Mouse (Mus musculus): Measurements from ENCODE around the gene Fam172a. TPM values are rescaled to one million over a fixed set of nuclear protein-coding genes. Genes with fewer than 3 reads are reported as not detected.

Fam172a gene
- polyA plus RNA-seq, 1 experiment from 2014 or later, result 22.8 TPM

- no peak overlapping the region for H3K27ac ChIP-seq (ENCODE audit: low read depth, low read length)
- no peaks in the 10 kb centered on the region for H3K9me3 ChIP-seq (ENCODE audit: control insufficient read depth, low read length)
- no peak for DNase-seq (ENCODE audit: low spot score)
- H3K27me3 ChIP-seq (replicated peaks; ENCODE audit: control insufficient read depth, insufficient read depth, low read length), result no peaks in the 10 kb centered on the region
- no peak overlapping the region for H3K4me3 ChIP-seq (ENCODE audit: low read depth, low read length)
- 70% methylated on average over 5 of the region's 5 CpGs for WGBS
- H3K4me1 ChIP-seq (replicated peaks; ENCODE audit: control insufficient read depth, insufficient read depth, low read length), result no peaks in the 10 kb centered on the region
- no peaks in the 10 kb centered on the region for H3K36me3 ChIP-seq (ENCODE audit: control insufficient read depth, insufficient read depth, low read length)
- no peak for ATAC-seq (replicated peaks; ENCODE audit: low FRiP score)
- no peak overlapping the region for H3K4me2 ChIP-seq
- no peak overlapping the region for H3K9ac ChIP-seq (ENCODE audit: low read depth, low read length)
Observed at GRCm38 (mm10) chr13:77991189-77991886, 289.5 kb downstream of the Fam172a start.

GRCm38 (mm10) chr13:78004649-78005048 is 302.8 kb downstream of the Fam172a start:
- no peak for DNase-seq (ENCODE audit: low spot score)

GRCm38 (mm10) chr13:78005344-78005743 is 303.5 kb downstream of the Fam172a start:
- H3K27ac ChIP-seq (ENCODE audit: low read depth, low read length), result no peak overlapping the region
- H3K4me3 ChIP-seq (ENCODE audit: low read depth, low read length), result no peak overlapping the region
- H3K36me3 ChIP-seq (ENCODE audit: control insufficient read depth, insufficient read depth, low read length), result no peaks in the 10 kb centered on the region
- H3K4me2 ChIP-seq, result no peak overlapping the region
- H3K9me3 ChIP-seq (ENCODE audit: control insufficient read depth, low read length), result no peaks in the 10 kb centered on the region
- 76% methylated on average over 3 of the region's 3 CpGs for WGBS
- no peaks in the 10 kb centered on the region for H3K27me3 ChIP-seq (replicated peaks; ENCODE audit: control insufficient read depth, insufficient read depth, low read length)
- H3K4me1 ChIP-seq (replicated peaks; ENCODE audit: control insufficient read depth, insufficient read depth, low read length), result no peaks in the 10 kb centered on the region
- H3K9ac ChIP-seq (ENCODE audit: low read depth, low read length), result no peak overlapping the region
- DNase-seq (ENCODE audit: low spot score), result no peak
- no peak for ATAC-seq (replicated peaks; ENCODE audit: low FRiP score)

More at GRCm38 (mm10) chr13:78004649-78005048, 302.8 kb downstream of the Fam172a start:
- no peak overlapping the region for H3K4me3 ChIP-seq (ENCODE audit: low read depth, low read length)
- H3K4me2 ChIP-seq, result no peak overlapping the region
- WGBS, result 68% methylated on average over 4 of the region's 4 CpGs
- no peaks in the 10 kb centered on the region for H3K9me3 ChIP-seq (ENCODE audit: control insufficient read depth, low read length)
- H3K36me3 ChIP-seq (ENCODE audit: control insufficient read depth, insufficient read depth, low read length), result no peaks in the 10 kb centered on the region
- H3K9ac ChIP-seq (ENCODE audit: low read depth, low read length), result no peak overlapping the region
- H3K4me1 ChIP-seq (replicated peaks; ENCODE audit: control insufficient read depth, insufficient read depth, low read length), result no peaks in the 10 kb centered on the region
- no peak overlapping the region for H3K27ac ChIP-seq (ENCODE audit: low read depth, low read length)
- no peaks in the 10 kb centered on the region for H3K27me3 ChIP-seq (replicated peaks; ENCODE audit: control insufficient read depth, insufficient read depth, low read length)
- ATAC-seq (replicated peaks; ENCODE audit: low FRiP score), result no peak

- Histone ChIP-seq H3K4me1 (replicated peaks; ENCODE audit: control insufficient read depth, insufficient read depth, low read length) (no peaks in the 10 kb centered on the region), H3K9ac (ENCODE audit: low read depth, low read length) (no peak overlapping the region), H3K27ac (ENCODE audit: low read depth, low read length) (no peak overlapping the region), H3K4me3 (ENCODE audit: low read depth, low read length) (no peak overlapping the region), H3K9me3 (ENCODE audit: control insufficient read depth, low read length) (no peaks in the 10 kb centered on the region), H3K36me3 (ENCODE audit: control insufficient read depth, insufficient read depth, low read length) (no peaks in the 10 kb centered on the region), H3K27me3 (replicated peaks; ENCODE audit: control insufficient read depth, insufficient read depth, low read length) (no peaks in the 10 kb centered on the region), H3K4me2 (no peak overlapping the region)
- 88% methylated on average over 1 of the region's 1 CpGs for WGBS
- ATAC-seq (replicated peaks; ENCODE audit: low FRiP score) (no peak), DNase-seq (ENCODE audit: low spot score) (no peak)
Observed at GRCm38 (mm10) chr13:78010176-78010575, 308.3 kb downstream of the Fam172a start.

GRCm38 (mm10) chr13:78024683-78025294 is 323.0 kb downstream of the Fam172a start, which contains the start of gene Pou5f2:
Gene Pou5f2, plus strand, starts transcription at chr13:78024902.
- Histone ChIP-seq H3K27ac (ENCODE audit: low read depth, low read length) (no peak within 1 kb of the TSS), H3K9ac (ENCODE audit: low read depth, low read length) (no peak within 1 kb of the TSS), H3K9me3 (ENCODE audit: control insufficient read depth, low read length) (no peaks in the 10 kb centered on the region), H3K4me3 (ENCODE audit: low read depth, low read length) (no peak within 1 kb of the TSS), H3K27me3 (replicated peaks; ENCODE audit: control insufficient read depth, insufficient read depth, low read length) (no peaks in the 10 kb centered on the region), H3K4me1 (replicated peaks; ENCODE audit: control insufficient read depth, insufficient read depth, low read length) (no peaks in the 10 kb centered on the region), H3K36me3 (ENCODE audit: control insufficient read depth, insufficient read depth, low read length) (no peaks in the 10 kb centered on the region), H3K4me2 (0 out of 2 replicates have a peak within 1 kb of the TSS, but pooled peaks have one; percentile 13)
- ATAC-seq (replicated peaks; ENCODE audit: low FRiP score) (peak; percentile 88), DNase-seq (ENCODE audit: low spot score) (peak; percentile 56)
- 48% methylated on average over 15 of the region's 15 CpGs for WGBS

GRCm38 (mm10) chr13:78032821-78033220 is 331.0 kb downstream of the Fam172a start:
- no peak overlapping the region for H3K4me3 ChIP-seq (ENCODE audit: low read depth, low read length)
- ATAC-seq (replicated peaks; ENCODE audit: low FRiP score), result no peak
- H3K27ac ChIP-seq (ENCODE audit: low read depth, low read length), result no peak overlapping the region
- H3K27me3 ChIP-seq (replicated peaks; ENCODE audit: control insufficient read depth, insufficient read depth, low read length), result no peaks in the 10 kb centered on the region
- H3K4me2 ChIP-seq, result no peak overlapping the region
- no peaks in the 10 kb centered on the region for H3K9me3 ChIP-seq (ENCODE audit: control insufficient read depth, low read length)
- no peak for DNase-seq (ENCODE audit: low spot score)
- no peaks in the 10 kb centered on the region for H3K4me1 ChIP-seq (replicated peaks; ENCODE audit: control insufficient read depth, insufficient read depth, low read length)
- no peaks in the 10 kb centered on the region for H3K36me3 ChIP-seq (ENCODE audit: control insufficient read depth, insufficient read depth, low read length)
- no peak overlapping the region for H3K9ac ChIP-seq (ENCODE audit: low read depth, low read length)
- WGBS, result 50% methylated on average over 1 of the region's 1 CpGs

GRCm38 (mm10) chr13:78037203-78037602 is 335.4 kb downstream of the Fam172a start:
- 76% methylated on average over 1 of the region's 1 CpGs for WGBS
- no peak for ATAC-seq (replicated peaks; ENCODE audit: low FRiP score)

GRCm38 (mm10) chr13:78043203-78043602 is 341.4 kb downstream of the Fam172a start:
- Histone ChIP-seq H3K9ac (ENCODE audit: low read depth, low read length) (no peak overlapping the region), H3K9me3 (ENCODE audit: control insufficient read depth, low read length) (no peaks in the 10 kb centered on the region), H3K4me2 (no peak overlapping the region), H3K27me3 (replicated peaks; ENCODE audit: control insufficient read depth, insufficient read depth, low read length) (no peaks in the 10 kb centered on the region), H3K4me3 (ENCODE audit: low read depth, low read length) (no peak overlapping the region), H3K36me3 (ENCODE audit: control insufficient read depth, insufficient read depth, low read length) (no peaks in the 10 kb centered on the region), H3K4me1 (replicated peaks; ENCODE audit: control insufficient read depth, insufficient read depth, low read length) (no peaks in the 10 kb centered on the region), H3K27ac (ENCODE audit: low read depth, low read length) (no peak overlapping the region)
- WGBS, result 60% methylated on average over 6 of the region's 6 CpGs
- ATAC-seq (replicated peaks; ENCODE audit: low FRiP score), result no peak
- no peak for DNase-seq (ENCODE audit: low spot score)

More at GRCm38 (mm10) chr13:78037203-78037602, 335.4 kb downstream of the Fam172a start:
- Histone ChIP-seq H3K4me3 (ENCODE audit: low read depth, low read length) (no peak overlapping the region), H3K9me3 (ENCODE audit: control insufficient read depth, low read length) (no peaks in the 10 kb centered on the region), H3K27ac (ENCODE audit: low read depth, low read length) (no peak overlapping the region), H3K9ac (ENCODE audit: low read depth, low read length) (no peak overlapping the region), H3K4me2 (no peak overlapping the region), H3K27me3 (replicated peaks; ENCODE audit: control insufficient read depth, insufficient read depth, low read length) (no peaks in the 10 kb centered on the region), H3K36me3 (ENCODE audit: control insufficient read depth, insufficient read depth, low read length) (no peaks in the 10 kb centered on the region), H3K4me1 (replicated peaks; ENCODE audit: control insufficient read depth, insufficient read depth, low read length) (no peaks in the 10 kb centered on the region)
- DNase-seq (ENCODE audit: low spot score), result no peak

GRCm38 (mm10) chr13:78045116-78045515 is 343.3 kb downstream of the Fam172a start:
- H3K27ac ChIP-seq (ENCODE audit: low read depth, low read length), result no peak overlapping the region
- DNase-seq (ENCODE audit: low spot score) (no peak), ATAC-seq (replicated peaks; ENCODE audit: low FRiP score) (no peak)
- H3K27me3 ChIP-seq (replicated peaks; ENCODE audit: control insufficient read depth, insufficient read depth, low read length), result no peaks in the 10 kb centered on the region
- H3K36me3 ChIP-seq (ENCODE audit: control insufficient read depth, insufficient read depth, low read length), result no peaks in the 10 kb centered on the region
- no peak overlapping the region for H3K4me3 ChIP-seq (ENCODE audit: low read depth, low read length)
- H3K4me2 ChIP-seq, result no peak overlapping the region
- H3K9me3 ChIP-seq (ENCODE audit: control insufficient read depth, low read length), result no peaks in the 10 kb centered on the region
- no peaks in the 10 kb centered on the region for H3K4me1 ChIP-seq (replicated peaks; ENCODE audit: control insufficient read depth, insufficient read depth, low read length)
- 58% methylated on average over 5 of the region's 5 CpGs for WGBS
- H3K9ac ChIP-seq (ENCODE audit: low read depth, low read length), result no peak overlapping the region
